Mouse (Mus musculus) cerebellum, adult 11 months (tissue): ENCODE measurements around the gene Bnipl.
A peak's percentile ranks its signal among the peaks of the same experiment; 100 is the strongest.

ENCODE experiments used
- DNase-seq: peaks from one replicate; pipeline ENCODE4 v3.0.0; 2022

Gene Bnipl

GRCm38 (mm10) chr3:95250783-95251424 lies at the start of gene Bnipl:
TSS of gene Bnipl (minus strand) at chr3:95251193.
- no peak for DNase-seq

GRCm38 (mm10) chr3:95298018-95298417 lies 47.0 kb upstream of the Bnipl start:
- DNase-seq, result no peak

- DNase-seq, result no peak
Measured at GRCm38 (mm10) chr3:95296103-95296469, 45.1 kb upstream of the Bnipl start.

GRCm38 (mm10) chr3:95295321-95296102 lies 44.5 kb upstream of the Bnipl start:
- no peak for DNase-seq

- DNase-seq, result no peak
Measured at GRCm38 (mm10) chr3:95294718-95295117, 43.7 kb upstream of the Bnipl start.

GRCm38 (mm10) chr3:95294316-95294715 lies 43.3 kb upstream of the Bnipl start:
- no peak for DNase-seq

- DNase-seq, result no peak
Measured at GRCm38 (mm10) chr3:95293537-95293936, 42.5 kb upstream of the Bnipl start.

GRCm38 (mm10) chr3:95292899-95293298 lies 41.9 kb upstream of the Bnipl start:
- no peak for DNase-seq

GRCm38 (mm10) chr3:95291041-95291440 lies 40.0 kb upstream of the Bnipl start:
- no peak for DNase-seq

GRCm38 (mm10) chr3:95290156-95290555 lies 39.2 kb upstream of the Bnipl start:
- no peak for DNase-seq

- DNase-seq, result peak; percentile 80
Measured at GRCm38 (mm10) chr3:95289419-95289818, 38.4 kb upstream of the Bnipl start.

- DNase-seq, result no peak
Measured at GRCm38 (mm10) chr3:95287541-95287940, 36.5 kb upstream of the Bnipl start.

GRCm38 (mm10) chr3:95286510-95286909 lies 35.5 kb upstream of the Bnipl start:
- DNase-seq, result no peak

- DNase-seq, result no peak
Measured at GRCm38 (mm10) chr3:95286011-95286410, 35.0 kb upstream of the Bnipl start.

- no peak for DNase-seq
Measured at GRCm38 (mm10) chr3:95285390-95285789, 34.4 kb upstream of the Bnipl start.

- DNase-seq, result no peak
Measured at GRCm38 (mm10) chr3:95284501-95285281, 33.7 kb upstream of the Bnipl start.

- no peak for DNase-seq
Measured at GRCm38 (mm10) chr3:95284062-95284461, 33.1 kb upstream of the Bnipl start.

GRCm38 (mm10) chr3:95283589-95283941 lies 32.6 kb upstream of the Bnipl start:
- no peak for DNase-seq

GRCm38 (mm10) chr3:95282865-95283588 lies 32.0 kb upstream of the Bnipl start:
- peak; percentile 78 for DNase-seq

GRCm38 (mm10) chr3:95282381-95282864 lies 31.4 kb upstream of the Bnipl start:
- DNase-seq, result no peak

- peak; percentile 98 for DNase-seq
Measured at GRCm38 (mm10) chr3:95281216-95282126, 30.5 kb upstream of the Bnipl start, which contains the start of the genes Mindy1 and Prune1. TSS of gene Mindy1 (plus strand) at chr3:95281345. TSS of gene Prune1 (minus strand) at chr3:95282076.

- DNase-seq, result no peak
Measured at GRCm38 (mm10) chr3:95280747-95281146, 29.8 kb upstream of the Bnipl start.
